Mouse (Mus musculus) intestine, embryonic 15.5 days (tissue): ENCODE data around the gene Marcksl1. TPM values are rescaled to one million over a fixed set of nuclear protein-coding genes. Genes with fewer than 3 reads are reported as not detected.
"Not testable (repeated sequence)": the region's sequence is repeated elsewhere in the genome, so short reads cannot be mapped to it uniquely, and the experiment has no call there.

Experiments used
- ATAC-seq: fragments of 200-750 bp; cut with Nextera tagmentation; 2 replicates; pipeline ENCODE4 v1.8.0; 2017; ENCODE audit warnings: moderate TSS enrichment, moderate library complexity
- H3K27ac ChIP-seq: fragments of 300-500 bp; sonication (generic); 2 replicates; pipeline ENCODE4 v1.5.1; 2015; ENCODE audit warnings: mild to moderate bottlenecking, inconsistent platforms
- H3K27me3 ChIP-seq: fragments of 300-500 bp; sonication (generic); replicated peaks from 2 replicates; pipeline ENCODE4 v1.6.1; 2015; ENCODE audit warnings: inconsistent platforms
- H3K36me3 ChIP-seq: fragments of 300-500 bp; sonication (generic); 2 replicates; pipeline ENCODE4 v1.6.1; 2015; ENCODE audit warnings: inconsistent platforms
- H3K4me1 ChIP-seq: fragments of 300-500 bp; sonication (generic); replicated peaks from 2 replicates; pipeline ENCODE4 v1.6.1; 2015; ENCODE audit warnings: inconsistent platforms
- H3K4me2 ChIP-seq: fragments of 300-500 bp; sonication (generic); replicated peaks from 2 replicates; pipeline ENCODE4 v1.6.1; 2015; ENCODE audit warnings: mild to moderate bottlenecking, inconsistent platforms
- H3K4me3 ChIP-seq: fragments of 300-500 bp; sonication (generic); replicated peaks from 2 replicates; pipeline ENCODE4 v1.5.1; 2015; ENCODE audit warnings: inconsistent platforms
- H3K9ac ChIP-seq: fragments of 300-500 bp; sonication (generic); 2 replicates; pipeline ENCODE4 v1.6.1; 2015; ENCODE audit warnings: inconsistent platforms
- H3K9me3 ChIP-seq: fragments of 300-500 bp; sonication (generic); 2 replicates; pipeline ENCODE4 v1.6.1; 2016; ENCODE audit warnings: inconsistent platforms
- WGBS: fragments of 180-500 bp; shearing (Covaris S2); methylation state at CpG from one replicate; pipeline ENCODE4 v1.1.7; 2015; 5-methylcytosine and 5-hydroxymethylcytosine counted together
- polyA plus RNA-seq: library from polyadenylated mRNA; unstranded; fragments of >200 nt; fragmentation: Nextera tagmentation; extraction: Ambion mirVana; gene quantifications from 2 replicates; pipeline ENCODE4 v1.2.1, GENCODE M21; 2015

Marcksl1 gene
- polyA plus RNA-seq, 1 experiment from 2014 or later = 487 TPM

DNA sequence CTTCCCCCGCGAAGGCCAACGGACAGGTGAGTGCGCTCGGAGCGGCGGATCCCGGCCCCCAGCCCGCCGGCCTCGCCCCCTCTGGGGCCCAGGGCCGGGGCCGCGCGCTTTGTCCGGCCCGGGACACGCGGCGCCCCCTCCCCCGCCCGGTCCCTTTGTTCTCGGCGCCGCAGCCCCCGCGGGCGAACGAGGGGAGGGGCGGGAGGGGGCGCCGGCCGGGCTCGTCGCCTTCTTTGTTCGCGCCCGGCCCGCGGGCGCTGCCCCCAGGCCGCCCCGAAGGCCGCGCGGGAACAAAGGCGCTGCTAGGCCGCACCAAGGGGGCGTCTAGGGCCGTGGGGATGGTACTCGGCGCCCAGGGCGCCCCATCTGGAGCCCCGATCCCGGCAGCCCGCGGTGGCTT, 510 bp downstream of the Marcksl1 start:
- H3K9ac ChIP-seq = peak overlapping the region; percentile 99
- peaks cover 34% of the 10 kb centered on the region for H3K4me1 ChIP-seq
- peak overlapping the region; percentile 64 for H3K4me2 ChIP-seq
- peaks cover 17% of the 10 kb centered on the region for H3K36me3 ChIP-seq
- H3K9me3 ChIP-seq = no peaks in the 10 kb centered on the region
- H3K27me3 ChIP-seq = no peaks in the 10 kb centered on the region
- H3K4me3 ChIP-seq = peak overlapping the region; percentile 99
- ATAC-seq = peak; percentile 32
- peak overlapping the region; percentile 91 for H3K27ac ChIP-seq
- under 1% methylated on average over 54 of the region's 57 CpGs for WGBS

DNA sequence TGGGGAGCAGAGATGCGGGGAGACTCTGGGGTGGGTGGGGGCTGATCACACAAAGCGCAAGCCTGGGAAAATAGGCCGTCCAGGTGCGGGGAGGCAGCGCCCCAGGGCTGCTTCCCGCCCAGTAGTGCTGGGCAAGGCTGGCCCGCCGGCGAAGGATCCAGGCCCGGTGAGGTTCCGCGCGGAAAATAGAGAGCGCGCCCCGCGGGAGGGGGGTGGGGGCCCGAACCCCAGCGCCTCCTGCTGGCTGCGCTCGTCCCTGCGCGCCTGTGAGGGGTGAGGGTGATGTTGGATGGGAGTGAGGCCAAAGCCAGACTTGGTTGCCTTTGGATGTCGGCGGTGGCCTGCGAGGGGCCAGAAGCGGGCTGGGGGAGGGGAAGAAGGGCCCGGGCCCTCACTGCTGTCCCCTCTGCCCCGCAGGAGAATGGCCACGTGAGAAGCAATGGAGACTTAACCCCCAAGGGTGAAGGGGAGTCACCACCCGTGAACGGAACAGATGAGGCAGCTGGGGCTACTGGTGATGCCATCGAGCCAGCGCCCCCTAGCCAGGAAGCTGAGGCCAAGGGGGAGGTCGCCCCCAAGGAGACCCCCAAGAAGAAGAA, 1.0 kb downstream of the Marcksl1 start:
- H3K4me2 ChIP-seq = peak overlapping the region; percentile 64
- H3K4me1 ChIP-seq = peaks cover 29% of the 10 kb centered on the region
- no peaks in the 10 kb centered on the region for H3K27me3 ChIP-seq
- H3K4me3 ChIP-seq = peak overlapping the region; percentile 99
- WGBS = 1% methylated on average over 34 of the region's 35 CpGs
- H3K9ac ChIP-seq = peak overlapping the region; percentile 99
- no peaks in the 10 kb centered on the region for H3K9me3 ChIP-seq
- H3K36me3 ChIP-seq = peaks cover 17% of the 10 kb centered on the region
- ATAC-seq = peak; percentile 62
- H3K27ac ChIP-seq = peak overlapping the region; percentile 91

DNA sequence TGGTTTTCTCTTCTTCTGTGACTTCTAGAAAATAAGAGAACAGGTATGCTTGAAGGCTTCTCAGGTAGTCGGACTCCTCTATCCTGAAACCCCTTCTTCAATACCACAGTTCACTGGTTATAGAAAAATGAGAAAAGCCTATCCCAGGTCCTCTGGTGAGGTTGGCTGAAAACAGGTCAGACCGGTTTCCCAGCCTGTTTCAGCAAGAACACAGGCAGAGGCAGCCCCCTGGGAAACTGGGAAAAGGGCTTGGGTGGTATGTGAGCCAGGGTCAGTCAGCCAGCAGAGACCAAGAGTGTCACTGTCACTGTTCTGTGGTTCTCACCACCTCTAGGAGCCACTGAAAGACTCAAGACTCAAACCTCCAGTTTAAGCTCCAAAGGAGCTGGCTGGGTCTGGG, 3.5 kb downstream of the Marcksl1 start:
- Histone ChIP-seq H3K9ac (no peak overlapping the region), H3K27ac (peak overlapping the region; percentile 22), H3K4me1 (peaks cover 22% of the 10 kb centered on the region), H3K9me3 (no peaks in the 10 kb centered on the region), H3K27me3 (no peaks in the 10 kb centered on the region), H3K4me3 (no peak overlapping the region), H3K36me3 (peaks cover 30% of the 10 kb centered on the region), H3K4me2 (no peak overlapping the region)
- ATAC-seq = peak; percentile 48
- WGBS = 39% methylated on average over 2 of the region's 2 CpGs

DNA sequence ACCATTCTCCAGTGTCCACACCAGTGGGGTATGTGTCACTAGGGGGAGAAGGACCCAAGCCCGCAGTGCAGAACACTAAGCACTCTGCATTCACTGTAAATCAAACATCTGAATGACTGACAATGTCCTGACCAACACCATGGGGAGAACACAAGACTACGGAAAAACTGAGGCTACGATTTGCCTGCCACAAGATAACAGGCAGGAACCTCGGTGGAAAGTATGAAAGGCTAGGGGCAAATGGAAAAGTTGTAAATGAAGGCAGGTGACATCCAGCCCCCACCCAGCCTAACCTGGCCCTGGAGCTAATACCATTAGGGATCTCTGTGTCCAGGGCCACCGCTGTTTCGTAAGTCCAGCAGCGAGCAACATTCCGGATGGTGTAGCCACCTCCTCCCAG, 5.1 kb downstream of the Marcksl1 start:
- 88% methylated on average over 8 of the region's 8 CpGs for WGBS
- no peak overlapping the region for H3K4me2 ChIP-seq
- no peaks in the 10 kb centered on the region for H3K27me3 ChIP-seq
- ATAC-seq = no peak
- H3K9me3 ChIP-seq = no peaks in the 10 kb centered on the region
- H3K27ac ChIP-seq = no peak overlapping the region
- no peak overlapping the region for H3K9ac ChIP-seq
- H3K36me3 ChIP-seq = peaks cover 42% of the 10 kb centered on the region
- no peak overlapping the region for H3K4me3 ChIP-seq
- peaks cover 16% of the 10 kb centered on the region for H3K4me1 ChIP-seq

DNA sequence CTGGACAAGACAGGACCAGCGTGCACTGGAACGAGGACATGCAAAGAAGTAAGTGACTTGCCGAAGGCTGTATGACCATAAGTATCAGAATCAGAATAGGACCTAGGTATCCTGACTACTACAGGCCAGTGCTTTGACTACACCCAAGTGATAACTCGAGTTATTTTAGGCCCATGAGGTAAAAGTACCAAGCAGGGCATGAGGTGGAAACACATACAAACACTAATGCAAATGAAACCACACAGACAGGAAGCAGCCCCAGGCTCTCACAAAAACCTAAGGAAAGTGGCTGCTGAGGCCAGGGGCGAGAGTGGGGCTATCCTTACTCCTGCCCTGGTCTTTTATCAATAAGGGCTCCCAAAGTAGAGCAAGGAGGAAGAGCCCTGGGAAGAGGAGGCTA, 12.0 kb downstream of the Marcksl1 start:
- no peak overlapping the region for H3K27ac ChIP-seq
- no peaks in the 10 kb centered on the region for H3K9me3 ChIP-seq
- no peaks in the 10 kb centered on the region for H3K27me3 ChIP-seq
- H3K4me2 ChIP-seq = no peak overlapping the region
- no peak overlapping the region for H3K9ac ChIP-seq
- H3K4me3 ChIP-seq = no peak overlapping the region
- ATAC-seq = no peak
- peaks cover 56% of the 10 kb centered on the region for H3K36me3 ChIP-seq
- WGBS = 88% methylated on average over 5 of the region's 5 CpGs
- no peaks in the 10 kb centered on the region for H3K4me1 ChIP-seq

DNA sequence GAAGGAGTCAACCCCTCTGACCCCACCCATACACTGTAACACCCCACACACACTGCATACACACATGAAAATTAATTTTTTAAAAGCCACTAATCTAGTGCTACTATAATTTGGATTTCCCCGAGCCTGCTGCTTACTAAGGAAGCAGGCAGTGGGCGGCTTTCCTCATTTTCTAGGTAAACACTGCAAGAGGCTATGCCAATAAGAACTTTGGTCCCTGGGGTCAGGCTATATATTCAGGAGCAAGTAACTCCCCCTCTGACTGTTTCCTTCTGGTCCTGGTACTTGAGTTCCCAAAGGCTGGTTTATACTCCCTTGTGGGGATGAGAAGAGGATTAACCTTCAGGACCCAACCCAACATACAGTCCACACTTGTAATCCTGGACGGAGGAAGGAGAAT, 12.5 kb downstream of the Marcksl1 start:
- Histone ChIP-seq H3K9me3 (no peaks in the 10 kb centered on the region), H3K36me3 (peaks cover 55% of the 10 kb centered on the region), H3K4me3 (no peak overlapping the region), H3K27ac (no peak overlapping the region), H3K9ac (no peak overlapping the region), H3K4me2 (no peak overlapping the region), H3K4me1 (no peaks in the 10 kb centered on the region), H3K27me3 (no peaks in the 10 kb centered on the region)
- ATAC-seq = peak; percentile 41; the same call in 1 of the 2 replicates
- 62% methylated on average over 3 of the region's 3 CpGs for WGBS

DNA sequence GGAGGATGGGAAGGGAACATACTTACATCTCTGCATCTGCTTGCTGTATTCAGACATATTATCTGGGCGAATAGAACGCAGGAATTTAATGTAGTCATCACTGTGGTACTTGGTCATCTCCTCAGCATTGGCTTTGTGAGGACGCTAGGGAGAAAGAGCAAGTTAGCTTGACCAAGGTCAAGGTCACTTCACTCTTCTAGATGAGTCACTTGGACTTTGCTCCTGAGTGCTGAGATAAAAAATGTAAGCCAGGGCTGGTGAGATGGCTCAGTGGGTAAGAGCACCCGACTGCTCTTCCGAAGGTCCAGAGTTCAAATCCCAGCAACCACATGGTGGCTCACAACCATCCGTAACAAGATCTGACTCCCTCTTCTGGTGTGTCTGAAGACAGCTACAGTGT, 15.5 kb downstream of the Marcksl1 start:
- H3K4me3 ChIP-seq, ATAC-seq, H3K4me2 ChIP-seq, H3K4me1 ChIP-seq, H3K27ac ChIP-seq, H3K27me3 ChIP-seq, H3K9ac ChIP-seq, H3K9me3 ChIP-seq: not testable (repeated sequence)
- H3K36me3 ChIP-seq = peaks cover 38% of the 10 kb centered on the region
- 92% methylated on average over 6 of the region's 6 CpGs for WGBS

DNA sequence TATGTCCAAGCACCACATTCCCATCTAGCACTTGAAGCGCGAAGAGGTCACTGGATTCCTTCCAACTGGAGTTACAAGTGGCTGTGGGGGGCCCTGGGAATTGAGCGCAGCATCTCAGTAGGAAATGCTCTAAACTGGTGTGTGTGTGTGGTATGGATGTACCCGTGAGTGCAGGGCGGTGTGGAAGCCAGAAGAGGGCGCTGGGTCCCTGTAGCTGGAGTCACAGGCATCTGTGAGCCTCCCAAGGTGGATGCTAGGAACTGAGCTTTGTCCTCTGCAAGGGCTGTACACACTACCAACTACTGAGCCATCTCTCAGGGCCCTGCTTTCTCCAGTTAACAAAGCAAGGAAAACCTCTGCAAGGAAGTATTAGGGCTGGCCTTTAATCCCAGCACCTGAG, 26.6 kb downstream of the Marcksl1 start:
- Histone ChIP-seq H3K27ac (no peak overlapping the region), H3K4me1 (peaks cover 17% of the 10 kb centered on the region), H3K9ac (no peak overlapping the region), H3K9me3 (no peaks in the 10 kb centered on the region), H3K36me3 (peaks cover 11% of the 10 kb centered on the region), H3K4me3 (no peak overlapping the region), H3K4me2 (no peak overlapping the region), H3K27me3 (no peaks in the 10 kb centered on the region)
- 84% methylated on average over 6 of the region's 6 CpGs for WGBS
- ATAC-seq = no peak

DNA sequence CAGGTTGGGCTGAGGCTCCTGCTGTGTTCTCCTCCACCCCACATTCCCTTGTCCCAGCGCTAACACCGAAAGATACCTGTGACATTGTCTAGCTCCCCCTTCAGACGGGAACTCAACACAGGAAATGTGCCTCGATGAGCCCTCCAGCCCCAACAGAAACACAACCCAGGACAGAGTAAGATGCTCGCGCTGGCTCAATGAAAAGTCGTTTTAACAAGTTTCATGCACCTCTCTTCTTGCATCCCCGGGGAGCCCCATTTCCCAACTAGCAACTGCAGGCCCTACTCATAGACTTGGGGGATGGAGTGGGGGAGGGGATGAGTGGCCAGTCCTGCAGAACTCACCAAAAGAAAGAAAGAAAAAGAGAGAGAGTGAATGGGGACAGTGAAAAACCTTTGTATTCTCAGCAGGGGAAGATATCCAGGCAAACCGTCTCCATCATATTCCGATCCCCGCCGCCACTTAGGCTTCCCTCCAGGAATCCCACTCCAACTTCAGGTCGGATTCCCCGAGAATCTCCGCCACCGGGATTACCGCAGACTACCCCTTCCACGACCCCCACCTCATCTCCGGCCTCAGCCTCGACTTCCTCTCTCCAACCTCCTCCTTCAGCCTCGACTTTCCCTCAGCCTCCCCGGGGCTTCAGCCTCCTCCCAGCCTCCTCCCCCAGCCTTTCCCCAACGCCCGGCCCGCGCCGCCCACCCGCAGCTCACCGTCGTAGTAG, 28.6 kb downstream of the Marcksl1 start:
- WGBS = under 1% methylated on average over 30 of the region's 30 CpGs
- no peak for ATAC-seq

DNA sequence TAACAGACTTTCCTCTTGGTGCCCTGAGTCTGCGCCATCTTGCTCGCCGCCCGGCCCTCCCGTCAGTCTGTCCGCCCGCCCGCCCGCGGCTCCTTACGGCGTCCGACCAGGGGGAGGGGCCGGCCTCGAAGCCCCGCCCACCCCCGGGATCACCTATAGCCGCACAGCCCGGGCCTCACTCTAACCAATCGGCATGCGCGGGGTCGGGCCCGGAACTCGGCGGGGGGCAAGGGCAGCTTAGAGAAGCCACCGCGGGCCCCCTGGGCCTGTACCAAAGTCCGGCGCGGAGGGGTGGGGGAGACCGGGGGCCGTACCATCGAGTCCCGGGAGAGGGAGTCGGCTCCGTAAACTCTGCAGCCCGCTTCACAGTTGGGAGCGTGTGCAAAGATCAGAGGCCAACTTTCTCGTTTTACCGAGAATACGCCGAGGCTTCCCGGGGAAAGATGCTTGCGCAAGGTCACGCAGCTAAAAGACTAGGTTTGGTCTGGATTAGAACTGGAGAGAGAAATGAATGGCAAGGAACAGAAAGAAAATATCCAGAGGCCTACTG, 29.3 kb downstream of the Marcksl1 start, which contains the start of gene Hdac1:
Gene Hdac1 (minus strand): TSS at position 122 of the 550 bp plus-strand sequence.
- Histone ChIP-seq H3K4me1 (peaks cover 17% of the 10 kb centered on the region), H3K36me3 (peaks cover 5% of the 10 kb centered on the region; the same call in 1 of the 2 replicates), H3K27me3 (no peaks in the 10 kb centered on the region), H3K4me2 (peak within 1 kb of the TSS; percentile 73), H3K9ac (peak within 1 kb of the TSS; percentile 92), H3K4me3 (peak within 1 kb of the TSS; percentile 80), H3K27ac (peak within 1 kb of the TSS; percentile 84), H3K9me3 (no peaks in the 10 kb centered on the region)
- under 1% methylated on average over 44 of the region's 46 CpGs for WGBS
- peak; percentile 99 for ATAC-seq

More for the DNA sequence above, 28.6 kb downstream of the Marcksl1 start:
- Histone ChIP-seq H3K9me3 (no peaks in the 10 kb centered on the region), H3K36me3 (peaks cover 5% of the 10 kb centered on the region; the same call in 1 of the 2 replicates), H3K4me1 (peaks cover 17% of the 10 kb centered on the region), H3K27me3 (no peaks in the 10 kb centered on the region), H3K4me2 (peak overlapping the region; percentile 73), H3K9ac (peak overlapping the region; percentile 92), H3K4me3 (peak overlapping the region; percentile 80), H3K27ac (peak overlapping the region; percentile 84)

DNA sequence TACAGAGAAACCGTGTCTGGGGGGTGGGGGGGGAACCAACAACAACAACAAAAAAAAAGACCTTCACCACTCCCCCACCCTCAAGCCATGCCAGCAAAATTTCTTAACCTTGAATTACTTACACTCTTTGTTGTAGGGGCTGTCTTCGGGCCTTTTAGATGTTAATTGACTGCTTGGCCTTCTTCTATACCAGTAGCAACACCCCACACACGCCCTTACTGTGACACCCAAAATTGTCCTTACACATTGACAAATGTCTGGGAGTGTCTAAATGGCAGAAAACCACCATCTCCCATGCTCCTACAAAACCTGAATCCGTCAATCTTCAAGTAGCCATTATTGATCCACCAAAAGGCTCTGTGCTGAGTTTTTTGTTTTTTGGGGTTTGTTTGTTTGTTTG, 30.7 kb downstream of the Marcksl1 start:
- H3K4me1 ChIP-seq = peaks cover 17% of the 10 kb centered on the region
- no peak overlapping the region for H3K9ac ChIP-seq
- WGBS = 86% methylated on average over 4 of the region's 4 CpGs
- no peaks in the 10 kb centered on the region for H3K9me3 ChIP-seq
- ATAC-seq = no peak
- no peak overlapping the region for H3K4me2 ChIP-seq
- H3K36me3 ChIP-seq = peaks cover 5% of the 10 kb centered on the region; the same call in 1 of the 2 replicates
- no peaks in the 10 kb centered on the region for H3K27me3 ChIP-seq
- H3K4me3 ChIP-seq = no peak overlapping the region
- H3K27ac ChIP-seq = no peak overlapping the region

DNA sequence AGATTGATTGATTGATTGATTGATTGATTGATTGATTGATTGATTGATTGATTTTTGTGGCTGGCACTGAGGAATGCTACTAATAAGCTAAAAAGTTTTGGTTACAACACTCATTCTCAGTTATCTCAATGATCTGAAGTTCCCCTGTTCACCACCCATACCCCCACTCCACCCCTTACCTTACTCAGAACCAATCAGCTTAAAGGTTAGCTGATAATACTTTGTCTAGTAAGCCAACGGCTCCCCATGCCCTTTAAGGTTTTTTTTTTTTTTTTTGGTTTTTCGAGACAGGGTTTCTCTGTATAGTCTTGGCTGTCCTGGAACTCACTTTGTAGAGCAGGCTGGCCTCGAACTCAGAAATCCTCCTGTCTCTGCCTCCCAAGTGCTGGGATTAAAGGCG, 34.2 kb downstream of the Marcksl1 start:
- WGBS = 85% methylated on average over 4 of the region's 4 CpGs

More for the DNA sequence above, 34.2 kb downstream of the Marcksl1 start:
- H3K9me3 ChIP-seq, H3K4me2 ChIP-seq, H3K27me3 ChIP-seq, H3K36me3 ChIP-seq, H3K9ac ChIP-seq, ATAC-seq, H3K27ac ChIP-seq, H3K4me3 ChIP-seq, H3K4me1 ChIP-seq: not testable (repeated sequence)
